In genomic region chr11:114231841-114232240, GRCm38 (mm10) we compare ENCODE assay signal across 9 mouse cellular contexts.
A peak's percentile ranks its signal among the peaks of the same experiment; 100 is the strongest.
DNase-seq lines count a peak whose midpoint lies in the region; ATAC-seq and TF ChIP-seq lines count a peak whose summit lies in the region.
"Had no signal": no experiment of that assay in that cellular context is flagged by ENCODE, and none has a peak within 500 bp of the region (broad histone marks: within the 10 kb centered on the region; RNA-seq: fewer than 3 reads in every experiment).

No protein-coding gene starts in this region.

- no peaks in the 10 kb centered on the region for H3K4me1 ChIP-seq in forebrain, postnatal 0 days (ENCODE audit: insufficient read depth)
- peaks cover 9% of the 10 kb centered on the region for H3K4me1 ChIP-seq in forebrain, embryonic 12.5 days
- no peaks in the 10 kb centered on the region for H3K4me1 ChIP-seq in liver, embryonic 11.5 days (replicated peaks; ENCODE audit: control insufficient read depth, insufficient read depth, low read length)

- no peak overlapping the region for H3K9ac ChIP-seq in forebrain, postnatal 0 days
- no peak overlapping the region for H3K9ac ChIP-seq in forebrain, embryonic 12.5 days
- H3K9ac ChIP-seq in liver, embryonic 11.5 days (ENCODE audit: low read depth, low read length): no peak overlapping the region

- H3K4me3 ChIP-seq in forebrain, postnatal 0 days (ENCODE audit: low read depth, low read length): no peak overlapping the region
- H3K4me3 ChIP-seq in forebrain, embryonic 12.5 days (replicated peaks): no peak overlapping the region
- no peak overlapping the region for H3K4me3 ChIP-seq in liver, embryonic 11.5 days (ENCODE audit: low read depth, low read length)

- H3K36me3 ChIP-seq in forebrain, postnatal 0 days (ENCODE audit: insufficient read depth): no peaks in the 10 kb centered on the region
- no peaks in the 10 kb centered on the region for H3K36me3 ChIP-seq in forebrain, embryonic 12.5 days (replicated peaks)
- no peaks in the 10 kb centered on the region for H3K36me3 ChIP-seq in liver, embryonic 11.5 days (ENCODE audit: control insufficient read depth, insufficient read depth, low read length)

- H3K27me3 ChIP-seq in forebrain, postnatal 0 days (ENCODE audit: insufficient read depth, low read length): no peaks in the 10 kb centered on the region
- no peaks in the 10 kb centered on the region; the same call in 1 of the 2 replicates for H3K27me3 ChIP-seq in forebrain, embryonic 12.5 days
- H3K27me3 ChIP-seq in liver, embryonic 11.5 days (replicated peaks; ENCODE audit: control insufficient read depth, insufficient read depth, low read length): no peaks in the 10 kb centered on the region

- DNase-seq in forebrain, postnatal 0 days: peak; percentile 39
- DNase-seq in kidney, postnatal 4 days: peak; percentile 22 to 37
- DNase-seq in kidney, postnatal 36 days: no peak
- DNase-seq in urinary bladder, postnatal 14 days (ENCODE audit: low spot score): peak; percentile 12
- no peak for DNase-seq in urinary bladder, postnatal 10 days (ENCODE audit: low spot score)
- DNase-seq in adrenal gland, adult (ENCODE audit: inconsistent age in 2 of 2, low spot score in 1 of 2): no peak
- no peak for DNase-seq in liver, embryonic 11.5 days (ENCODE audit: low spot score)

- 70% methylated on average over 4 of the region's 4 CpGs for WGBS in forebrain, postnatal 0 days
- 79% methylated on average over 4 of the region's 4 CpGs for WGBS in forebrain, embryonic 12.5 days
- 75% methylated on average over 4 of the region's 4 CpGs for WGBS in liver, embryonic 11.5 days

- peak; percentile 66 for ATAC-seq in forebrain, postnatal 0 days
- ATAC-seq in forebrain, embryonic 12.5 days (ENCODE audit: low FRiP score): no peak
- ATAC-seq in liver, embryonic 11.5 days (replicated peaks; ENCODE audit: low FRiP score): no peak
- ATAC-seq: hindbrain, embryonic 16.5 days had no signal

- no peak overlapping the region for H3K27ac ChIP-seq in forebrain, postnatal 0 days (ENCODE audit: low read depth, low read length)
- no peak overlapping the region for H3K27ac ChIP-seq in forebrain, embryonic 12.5 days
- no peak overlapping the region for H3K27ac ChIP-seq in liver, embryonic 11.5 days (ENCODE audit: low read depth, low read length)

- no peak for TF ChIP-seq CTCF in forebrain, postnatal 0 days (IDR thresholded peaks at IDR 0.05; ENCODE audit: low read depth)

- H3K4me2 ChIP-seq in forebrain, postnatal 0 days (ENCODE audit: low read depth): no peak overlapping the region
- no peak overlapping the region for H3K4me2 ChIP-seq in forebrain, embryonic 12.5 days
- H3K4me2 ChIP-seq in liver, embryonic 11.5 days: no peak overlapping the region

- no peaks in the 10 kb centered on the region for H3K9me3 ChIP-seq in forebrain, postnatal 0 days (ENCODE audit: low read length)
- no peaks in the 10 kb centered on the region for H3K9me3 ChIP-seq in forebrain, embryonic 12.5 days
- no peaks in the 10 kb centered on the region for H3K9me3 ChIP-seq in liver, embryonic 11.5 days (ENCODE audit: control insufficient read depth, low read length)

Comparison
In these comparisons a context has a peak if more than half of its experiments do, and no peak if none do; other contexts are left out.
1. DNase-seq: peak in forebrain, postnatal 0 days (single experiment), kidney, postnatal 4 days (2 of 2) and urinary bladder, postnatal 14 days (single experiment); none in kidney, postnatal 36 days (0 of 2), urinary bladder, postnatal 10 days (single experiment), adrenal gland, adult (0 of 2) and liver, embryonic 11.5 days (single experiment).